Mouse (Mus musculus) layer of hippocampus, adult 18-20 months (tissue): ENCODE results near the gene Gm21903. TPM values are rescaled to one million over a fixed set of nuclear protein-coding genes. Genes with fewer than 3 reads are reported as not detected.
"Not testable (repeated sequence)": the region's sequence is repeated elsewhere in the genome, so short reads cannot be mapped to it uniquely, and the experiment has no call there.

Source experiments
- DNase-seq, 2 experiments: peaks; one replicate each; pipeline ENCODE4 v3.0.0; 2022; ENCODE audit warnings: low spot score in 2 of 2
- long read RNA-seq: library from polyadenylated mRNA; stranded (forward); transcript quantifications from one replicate; pipeline ENCODE4 v2.0.0, GENCODE M21; 2021
- total RNA-seq, 2 experiments: library from RNA; stranded (reverse); gene quantifications; 2 replicates each; pipeline ENCODE4 v1.2.3; 2021

Gene Gm21903
- not detected for total RNA-seq
- long read RNA-seq, result 0 reads

DNA sequence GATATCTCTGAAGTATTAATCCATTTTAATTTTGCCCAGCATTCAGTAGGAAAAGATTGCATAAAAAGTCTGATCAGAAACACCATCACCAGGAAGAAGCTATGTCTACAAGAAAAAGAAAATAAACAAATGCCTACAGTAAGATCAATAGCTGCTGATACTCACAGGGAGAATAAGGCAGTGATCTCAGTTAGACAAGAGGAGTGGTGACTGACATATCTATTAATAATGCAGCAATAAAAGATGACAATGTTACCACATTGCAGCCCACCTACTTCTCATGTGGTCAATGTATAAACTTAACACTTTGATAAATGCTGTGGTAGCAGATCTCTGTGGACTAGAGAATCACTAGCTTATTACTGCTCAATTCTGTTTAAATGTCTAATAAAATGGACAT, at the start of gene Gm21903:
Gm21903 (minus strand) TSS at position 101 of the 400 bp plus-strand sequence.
- DNase-seq, result no peak

- no peak for DNase-seq
Measured at GRCm38 (mm10) chr17:39076937-39077336, 33.8 kb upstream of the Gm21903 start, which contains the start of gene Esp23. Gene Esp23 (minus strand): TSS chr17:39077037.

DNA sequence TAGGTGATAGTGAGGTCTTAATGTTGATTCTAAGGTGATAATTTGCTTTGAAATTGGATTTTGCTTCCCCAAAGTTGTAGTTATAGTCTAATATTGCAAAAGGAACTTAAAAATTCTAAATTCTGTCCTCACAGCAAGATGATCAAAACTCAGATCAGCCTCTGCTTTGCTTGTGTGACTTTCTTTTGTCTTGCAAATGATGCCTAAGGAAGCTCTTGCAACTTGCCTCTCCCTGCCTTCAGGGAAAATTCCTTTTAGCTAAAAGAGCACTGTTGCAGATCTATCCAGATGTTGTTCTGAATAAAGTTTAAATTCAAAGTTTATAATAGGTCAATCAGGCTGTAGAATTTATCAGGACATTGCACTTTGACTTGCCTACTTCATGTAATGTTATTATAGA, 20.5 kb upstream of the Gm21903 start:
- no peak for DNase-seq

GRCm38 (mm10) chr17:39036395-39036794, 6.7 kb downstream of the Gm21903 start, which contains the start of gene Esp24:
Gene Esp24 (plus strand): TSS chr17:39036695.
- DNase-seq, result not testable (repeated sequence)

DNA sequence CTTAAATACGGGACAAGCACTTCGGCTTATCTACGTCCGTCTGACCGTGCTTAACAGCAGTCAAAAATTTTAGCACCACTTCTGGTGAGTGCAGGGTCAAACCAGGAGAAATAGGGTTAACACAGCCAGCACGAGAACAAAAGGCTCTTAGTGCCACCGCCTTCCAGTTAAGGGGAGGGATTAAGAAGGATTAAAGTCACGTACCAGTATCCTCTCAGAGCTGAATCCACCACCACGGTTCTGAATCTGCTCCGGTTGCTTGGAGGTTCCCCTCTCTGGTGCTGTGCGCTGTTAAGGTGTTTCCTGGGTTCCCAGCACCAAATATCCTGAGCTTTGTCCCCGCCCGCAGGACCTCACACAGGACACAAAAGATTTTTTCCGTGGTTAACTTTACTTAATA, 26.0 kb downstream of the Gm21903 start:
- DNase-seq, result no peak

DNA sequence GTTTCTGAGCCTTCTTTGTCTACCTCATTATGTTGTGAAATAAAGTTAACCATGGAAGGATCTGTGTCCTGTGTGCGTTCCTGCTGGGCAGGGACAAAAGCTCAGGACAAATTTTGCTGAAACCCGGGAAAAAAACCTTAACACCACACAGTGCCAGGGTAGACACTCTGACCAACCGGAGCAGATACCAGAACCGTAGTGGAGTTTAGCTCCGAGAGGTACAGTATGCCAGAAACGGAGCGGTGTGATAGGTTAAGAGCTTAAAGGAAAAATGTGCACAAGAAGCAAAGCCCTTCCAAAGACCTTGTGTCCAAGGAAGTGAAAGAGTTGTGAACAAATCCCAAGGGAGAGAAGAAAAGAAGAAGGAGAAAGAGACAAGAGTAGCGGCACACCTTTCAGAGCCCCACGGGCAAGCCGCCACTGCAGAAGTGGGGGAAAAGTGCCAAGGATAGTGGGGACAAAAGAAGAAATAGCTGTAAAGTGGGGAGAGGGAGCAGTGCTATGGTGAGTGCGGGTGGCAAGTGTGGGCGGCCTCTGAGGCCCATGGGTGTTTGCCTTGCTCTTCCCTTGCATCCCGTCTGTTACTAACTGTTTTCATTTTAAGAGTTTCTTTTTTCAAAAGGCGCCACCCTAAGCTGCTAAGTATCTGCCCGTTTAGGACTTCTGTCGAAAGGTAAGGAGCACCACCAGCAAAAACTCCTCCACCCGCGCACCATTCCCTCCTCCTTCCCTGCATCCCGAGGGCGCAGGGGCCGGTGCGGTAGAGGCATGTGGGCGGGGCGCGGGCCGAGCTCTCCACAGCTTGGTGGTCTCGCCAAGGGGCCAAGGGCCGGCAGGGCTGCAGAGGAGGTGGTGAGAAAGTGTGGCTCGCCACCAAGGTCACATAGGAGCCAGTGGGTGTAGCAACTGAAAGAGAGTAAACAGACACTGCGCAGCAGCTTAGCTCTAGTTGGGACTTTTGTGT, 32.2 kb downstream of the Gm21903 start:
- DNase-seq, result no peak

DNA sequence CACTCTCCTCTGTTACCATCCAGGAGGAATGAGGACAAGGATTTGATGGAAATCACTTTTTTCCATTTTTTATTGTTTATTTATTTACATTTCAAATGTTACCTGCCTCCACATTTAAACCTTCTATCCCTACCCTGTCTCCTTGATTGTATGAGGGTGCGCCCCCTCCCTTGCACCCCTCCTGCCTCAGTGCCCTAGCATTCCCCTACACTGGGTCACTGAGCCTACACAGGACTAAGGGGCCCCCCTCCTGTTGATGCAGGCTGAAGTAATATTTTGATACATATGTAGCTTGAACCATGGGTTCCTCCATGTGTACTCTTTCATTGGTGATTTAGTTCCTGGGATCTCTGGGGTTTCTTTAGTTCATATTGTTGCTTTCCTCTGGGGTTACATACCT, 33.3 kb downstream of the Gm21903 start:
- no peak for DNase-seq

Other genes starting within 250 kb of the Gm21903 start
- gene Esp24, start 6.6 kb downstream of the Gm21903 start, total RNA-seq, result not detected
- not detected for gene Esp23, start 33.7 kb upstream of the Gm21903 start, total RNA-seq
- gene Esp22, start 52.0 kb upstream of the Gm21903 start, total RNA-seq, result not detected